Mouse (Mus musculus) R1 (cell line): Measurements from ENCODE around the gene Tbx3.

ENCODE experiments used
- DNase-seq: peaks from one replicate; pipeline ENCODE4 v3.0.0-alpha.2; 2018; ENCODE audit warnings: low read depth, low spot score

Gene Tbx3

DNA sequence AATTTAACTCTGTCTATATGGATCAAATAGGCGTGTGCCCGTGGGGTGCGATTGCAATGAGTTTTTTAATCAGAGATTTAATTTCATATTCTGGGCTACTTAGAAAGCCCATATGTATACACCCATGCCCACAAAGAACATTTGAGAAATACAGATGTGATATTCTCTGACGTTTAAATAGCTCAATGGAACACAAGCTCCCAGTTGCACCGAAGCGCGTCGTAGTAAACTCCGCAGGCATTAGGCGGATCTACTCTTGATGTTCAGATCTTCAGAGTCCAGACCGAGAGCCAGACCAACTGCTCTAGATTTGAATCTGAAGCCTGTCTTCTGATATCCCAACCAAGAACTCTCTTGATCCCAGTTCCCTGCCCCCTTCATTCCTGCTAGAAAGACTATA is 9.0 kb upstream of the Tbx3 start:
- DNase-seq, result no peak

DNA sequence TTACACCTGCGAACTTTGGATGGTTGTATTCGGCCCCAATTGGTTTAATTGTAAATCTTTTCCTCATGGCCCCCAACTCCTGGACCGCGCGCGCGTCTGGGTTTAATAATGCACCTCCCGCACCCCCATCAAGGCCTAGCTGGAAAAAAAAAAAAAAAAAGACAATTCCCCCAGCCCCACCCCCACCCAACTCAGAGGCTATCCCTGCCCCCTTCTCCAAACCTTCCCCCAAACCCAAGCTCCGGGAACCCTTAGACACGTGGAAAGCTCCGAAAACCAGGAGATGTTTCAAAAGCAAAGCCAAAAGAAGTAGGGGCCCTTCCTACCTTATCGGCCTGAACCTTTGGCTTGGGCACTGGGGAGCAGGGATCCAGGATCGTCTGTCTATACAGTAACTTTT is 8.1 kb upstream of the Tbx3 start:
- no peak for DNase-seq

DNA sequence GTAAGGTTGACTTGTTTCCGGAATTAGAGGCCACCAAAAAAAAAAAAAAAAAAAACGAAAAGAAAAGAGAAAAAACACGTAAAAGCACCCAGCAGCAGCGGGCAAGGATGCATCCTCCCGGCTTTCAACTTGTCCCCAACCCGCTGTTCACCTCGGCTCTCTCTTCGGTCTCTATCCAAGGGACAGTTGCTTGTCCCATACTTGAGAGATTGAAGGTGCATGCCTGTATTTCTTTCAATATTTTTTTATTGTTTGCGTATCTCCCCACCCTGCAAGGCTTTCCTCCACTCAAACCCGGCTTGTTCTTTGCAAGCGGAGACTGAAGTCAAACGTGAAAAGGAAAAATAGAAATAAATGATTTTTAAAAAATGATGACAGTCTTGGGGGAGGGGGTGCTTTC is 7.7 kb upstream of the Tbx3 start:
- DNase-seq, result no peak

DNA sequence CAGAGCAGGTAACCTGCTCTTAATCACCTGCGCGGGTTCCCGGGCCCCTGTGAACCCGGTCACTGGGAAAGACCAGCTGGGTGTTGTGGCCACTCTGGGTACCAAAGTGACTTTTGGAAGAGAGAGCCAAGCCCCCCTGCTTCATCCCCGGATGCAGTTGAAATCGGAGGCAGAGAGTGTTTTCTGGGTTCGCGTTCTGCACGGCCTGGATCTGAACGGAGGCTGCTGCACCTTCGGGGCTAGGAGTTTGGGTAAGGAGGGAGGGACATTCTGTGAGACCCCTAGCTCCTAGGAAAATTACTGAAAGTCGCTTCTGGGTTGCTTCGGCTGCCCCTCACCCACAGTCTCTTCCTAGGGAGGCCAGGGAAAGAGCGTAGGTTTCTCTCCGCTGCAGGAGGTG is 7.2 kb upstream of the Tbx3 start:
- no peak for DNase-seq

DNA sequence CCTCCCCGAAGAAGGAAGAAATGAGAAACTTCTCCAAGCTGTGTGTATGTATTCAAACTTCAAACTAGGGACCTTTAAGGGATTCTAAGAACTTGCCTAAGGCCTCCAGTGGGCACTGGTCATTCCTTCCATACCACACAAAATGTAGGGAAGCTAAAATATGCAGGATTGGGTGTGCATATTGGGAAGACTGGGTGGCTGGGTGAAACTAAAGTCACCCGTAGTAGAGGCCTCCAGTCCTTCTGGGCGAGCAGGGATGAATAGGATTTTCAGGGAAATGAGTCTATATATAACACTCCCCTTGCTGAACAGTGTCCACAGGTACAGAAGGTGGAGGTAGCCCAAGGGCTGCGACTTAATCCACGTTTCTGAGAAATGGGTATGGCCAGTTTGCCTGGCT is 6.7 kb upstream of the Tbx3 start:
- no peak for DNase-seq

DNA sequence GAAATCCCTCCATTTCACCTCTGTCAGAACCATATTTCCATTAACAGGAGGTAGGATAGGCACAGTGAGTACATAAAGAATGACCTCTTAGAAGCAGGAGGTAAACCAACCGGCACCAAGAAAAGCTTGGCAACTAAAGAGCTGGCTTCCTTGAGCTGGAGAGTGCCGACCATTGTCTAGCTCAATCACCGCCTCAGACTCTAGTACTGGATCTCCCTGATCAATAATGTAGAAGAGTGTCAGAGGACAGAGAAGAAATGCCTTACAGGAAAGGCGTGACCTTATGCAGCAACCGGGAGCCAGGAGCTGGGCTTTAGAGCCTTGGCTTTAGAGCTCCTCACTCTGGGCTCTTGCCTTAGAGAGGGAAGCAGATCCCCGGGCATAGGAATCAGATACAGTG is 4.7 kb upstream of the Tbx3 start:
- DNase-seq, result no peak

DNA sequence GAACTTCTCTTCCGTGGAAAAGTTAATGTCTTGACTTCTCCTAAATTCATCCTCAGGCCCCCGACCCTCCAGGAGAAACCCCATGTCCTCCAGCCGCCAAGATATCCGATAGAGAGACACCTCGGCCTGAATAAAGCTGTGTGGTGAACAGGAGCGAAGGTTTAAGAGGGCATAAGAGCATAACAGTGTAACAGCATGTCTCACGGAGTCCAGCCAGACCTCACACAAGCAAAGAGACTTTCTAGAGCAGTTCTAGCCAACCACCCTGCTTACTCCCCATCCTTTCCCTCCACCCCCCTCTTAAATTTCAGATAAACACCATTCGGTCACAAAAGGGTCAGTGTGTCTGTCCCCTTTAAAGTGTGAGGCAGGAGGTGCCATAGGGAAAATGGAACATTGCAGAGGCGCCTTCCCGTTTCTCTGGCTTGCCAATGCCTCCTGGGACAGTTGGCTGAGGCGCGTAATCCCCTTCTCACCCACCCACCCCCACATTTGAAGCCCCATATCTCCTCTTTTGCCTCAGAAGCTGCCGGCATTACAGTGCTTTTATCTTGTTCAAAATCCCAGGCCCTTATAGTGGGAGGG is 3.0 kb upstream of the Tbx3 start:
- DNase-seq, result no peak

DNA sequence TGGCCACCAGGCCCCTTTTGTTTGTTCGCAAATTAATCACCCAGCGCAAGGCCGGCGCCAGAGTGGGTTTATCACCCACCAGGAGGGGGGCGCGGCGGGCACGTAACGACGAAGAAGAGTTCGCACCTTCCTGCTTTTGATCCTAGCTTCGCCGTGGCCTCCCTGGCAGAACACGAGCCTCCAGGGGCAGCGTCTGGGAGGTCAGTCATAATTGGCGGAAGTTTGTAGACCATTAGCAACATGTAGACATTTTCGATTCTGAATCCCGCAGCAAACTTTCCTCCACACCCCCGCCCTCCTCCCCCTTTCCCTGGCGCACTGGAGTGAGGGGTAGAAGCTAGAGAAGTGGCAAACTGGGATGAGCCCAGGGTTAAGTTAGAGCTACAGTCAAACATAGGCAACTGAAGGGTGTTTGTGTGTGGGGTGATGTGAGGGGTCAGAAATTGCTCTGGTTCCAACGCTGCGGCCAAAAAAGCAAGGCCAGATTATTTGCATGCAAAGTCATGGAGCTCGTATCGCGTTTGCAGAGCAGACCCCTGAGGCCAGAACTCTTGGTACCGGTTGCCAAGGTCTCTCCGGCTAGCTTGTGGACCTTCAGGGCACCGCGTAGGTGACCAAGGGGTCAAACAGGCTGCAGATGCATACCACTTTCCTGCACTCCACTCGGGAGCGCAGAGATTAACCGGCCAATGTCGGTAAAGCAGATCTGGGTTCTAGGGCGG is 2.1 kb upstream of the Tbx3 start:
- DNase-seq, result peak; percentile 40

DNA sequence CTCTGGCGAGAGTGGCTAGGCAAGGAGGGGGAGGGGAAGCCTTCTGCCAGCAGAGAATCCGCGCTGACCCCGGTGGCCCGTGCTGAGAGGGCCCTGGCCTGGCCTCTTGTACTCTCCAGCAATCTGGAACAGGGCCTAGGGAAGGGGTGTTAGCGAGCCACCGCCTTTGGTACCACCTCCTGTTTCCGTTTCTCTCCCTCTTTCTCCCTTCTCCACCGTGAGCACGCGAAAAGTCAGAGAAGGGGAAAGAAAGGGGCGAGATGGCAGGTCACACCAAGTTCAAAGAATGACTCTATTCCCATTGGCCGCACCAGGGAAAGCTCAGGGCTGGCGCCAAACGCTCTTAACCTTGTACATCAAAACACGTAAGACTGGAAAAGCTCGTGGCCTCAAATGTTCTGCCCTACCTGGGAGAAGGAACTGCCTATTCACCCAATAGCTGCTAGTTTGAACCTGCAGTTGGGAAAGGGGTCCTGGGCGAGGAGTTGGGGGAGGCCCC is 1.5 kb upstream of the Tbx3 start:
- peak; percentile 64 for DNase-seq

DNA sequence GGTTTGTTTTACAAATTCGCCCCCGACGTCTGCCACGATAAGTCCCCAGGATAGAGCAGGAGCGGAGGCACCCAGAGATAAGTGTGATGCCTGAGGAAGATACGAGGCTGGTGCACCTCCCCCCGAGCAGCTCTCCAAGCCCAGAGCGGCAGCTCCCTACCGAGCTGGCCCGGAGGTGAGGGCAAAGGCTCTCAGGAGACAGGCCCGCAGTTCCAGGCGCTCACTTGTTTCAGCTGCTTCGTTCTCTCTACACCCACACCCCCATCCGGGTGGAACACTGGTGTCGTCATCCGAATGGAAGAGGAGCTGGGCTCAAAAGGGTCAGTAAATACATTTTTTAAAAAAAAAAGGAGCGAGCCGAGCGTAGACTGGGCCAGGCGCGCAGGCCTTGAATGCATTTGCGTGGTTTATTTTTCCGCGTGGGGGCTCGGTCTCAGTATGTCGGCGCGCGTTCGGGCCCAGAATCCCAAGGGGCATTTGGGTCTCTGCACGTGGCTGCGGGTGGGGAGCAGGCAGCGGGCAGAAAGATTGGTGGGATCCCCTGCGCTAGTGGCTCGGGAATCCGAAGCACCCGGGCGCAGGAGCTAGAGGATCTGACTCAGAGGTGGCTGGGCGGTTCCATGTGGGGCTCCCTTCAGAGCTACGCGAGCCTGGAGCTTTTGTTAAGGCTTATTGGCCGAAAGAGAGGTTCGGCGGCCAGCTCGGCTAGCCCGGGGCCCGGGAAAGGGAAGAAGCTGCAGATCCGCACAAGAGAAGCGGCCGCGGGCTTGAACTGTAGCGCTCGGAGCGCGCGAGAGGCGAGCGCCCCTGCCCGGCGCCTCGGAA is 516 bp upstream of the Tbx3 start:
- peak; percentile 74 for DNase-seq

DNA sequence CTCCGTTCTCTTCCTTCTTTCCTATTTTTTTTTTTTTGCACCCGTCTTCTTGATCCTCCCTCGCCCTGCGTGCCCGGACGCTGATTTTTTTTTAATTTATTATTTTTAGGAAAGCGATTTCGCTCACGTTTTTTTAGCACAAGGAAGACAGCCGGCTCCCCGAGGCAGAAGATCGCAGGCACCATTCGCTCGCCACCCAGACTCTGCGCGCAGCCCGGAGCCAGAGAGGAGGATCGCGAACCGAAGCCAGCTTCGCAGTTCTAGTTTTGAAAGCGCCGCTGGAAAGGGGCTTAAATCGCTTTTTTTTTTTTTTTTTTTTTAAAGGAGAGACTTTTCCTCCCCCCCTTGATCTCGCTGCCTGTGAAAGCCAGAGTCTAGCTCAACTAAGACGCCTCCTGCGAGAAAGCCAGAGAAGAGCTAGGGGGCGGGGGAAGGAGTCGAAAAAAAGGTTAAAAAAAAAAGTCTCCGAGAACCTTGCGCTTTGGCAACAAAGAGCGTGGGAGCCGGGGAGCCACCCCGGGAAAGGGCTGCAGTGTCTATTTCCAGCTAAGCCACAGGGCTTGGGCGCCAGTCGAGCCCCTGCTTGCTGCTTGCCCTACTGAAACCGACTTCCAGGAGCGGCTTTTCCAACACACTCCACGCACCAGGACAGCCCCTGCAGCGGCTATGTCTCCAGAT is 794 bp downstream of the Tbx3 start:
- DNase-seq, result peak; percentile 83

DNA sequence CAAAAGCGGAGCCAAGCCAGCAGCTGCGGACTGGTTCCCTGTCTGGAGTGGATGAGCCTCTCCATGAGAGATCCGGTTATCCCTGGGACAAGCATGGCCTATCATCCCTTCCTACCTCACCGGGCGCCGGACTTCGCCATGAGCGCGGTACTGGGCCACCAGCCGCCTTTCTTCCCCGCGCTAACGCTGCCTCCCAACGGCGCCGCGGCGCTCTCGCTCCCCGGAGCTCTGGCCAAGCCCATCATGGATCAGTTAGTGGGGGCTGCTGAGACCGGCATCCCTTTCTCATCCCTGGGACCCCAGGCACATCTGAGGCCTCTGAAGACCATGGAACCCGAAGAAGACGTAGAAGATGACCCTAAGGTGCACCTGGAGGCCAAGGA is 1.5 kb downstream of the Tbx3 start:
- DNase-seq, result no peak

DNA sequence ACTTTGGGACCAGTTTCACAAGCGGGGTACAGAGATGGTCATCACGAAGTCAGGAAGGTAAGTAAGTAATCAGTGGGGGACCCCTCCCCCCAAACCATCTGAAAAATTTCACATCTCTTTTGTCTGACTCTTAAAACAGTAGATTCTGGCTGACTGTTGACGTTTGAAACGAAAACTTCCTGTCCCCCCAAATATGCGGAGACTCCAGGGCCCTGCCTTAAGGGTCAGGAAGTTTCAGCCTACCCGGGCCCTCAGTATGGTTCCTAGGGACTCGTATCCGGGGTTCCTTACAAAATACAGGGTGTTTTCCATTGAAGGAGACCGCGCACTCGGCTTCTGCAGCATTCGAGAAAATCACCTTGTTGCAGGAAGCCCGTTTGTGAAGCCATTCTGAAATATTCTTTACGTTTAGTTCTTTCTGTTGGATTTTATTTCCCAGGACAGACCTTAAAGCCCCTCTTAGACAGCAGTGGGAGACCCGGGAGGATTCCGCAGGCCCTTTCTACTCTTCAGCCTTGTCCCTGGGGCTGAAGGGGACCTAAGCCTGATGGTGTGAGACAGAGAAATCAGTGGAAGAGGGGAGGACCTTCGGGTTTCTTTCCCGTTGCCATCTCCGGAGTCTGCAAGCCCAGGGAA is 2.0 kb downstream of the Tbx3 start:
- no peak for DNase-seq

DNA sequence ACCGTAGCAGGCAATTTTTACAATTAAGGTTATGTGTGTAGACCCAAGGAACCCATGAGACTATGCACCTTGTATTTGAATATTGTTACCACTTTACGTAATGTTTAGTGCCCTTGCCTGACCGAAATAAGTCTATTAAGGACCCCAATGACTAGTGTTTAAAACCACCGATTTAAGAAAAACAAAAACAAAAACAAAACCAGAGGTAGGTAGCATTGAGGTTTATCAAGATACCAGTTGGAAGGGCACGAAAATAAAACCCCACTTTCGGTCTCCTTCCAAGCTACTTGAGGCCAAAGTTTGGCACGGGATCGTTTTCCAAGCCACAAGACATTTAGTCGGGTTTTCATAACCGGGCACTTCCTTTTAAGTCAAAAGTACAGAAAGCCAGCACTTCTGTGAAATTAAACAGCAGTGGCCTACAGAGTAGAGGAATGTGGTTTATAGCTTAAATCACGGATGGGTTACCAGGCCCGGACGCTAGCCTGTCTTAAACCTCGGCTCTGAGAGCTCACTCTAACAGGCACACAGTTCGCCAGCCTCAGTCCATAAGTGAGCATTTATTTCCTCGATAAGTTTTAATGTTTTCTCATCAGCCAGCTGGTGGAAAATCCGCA is 2.6 kb downstream of the Tbx3 start:
- DNase-seq, result no peak

DNA sequence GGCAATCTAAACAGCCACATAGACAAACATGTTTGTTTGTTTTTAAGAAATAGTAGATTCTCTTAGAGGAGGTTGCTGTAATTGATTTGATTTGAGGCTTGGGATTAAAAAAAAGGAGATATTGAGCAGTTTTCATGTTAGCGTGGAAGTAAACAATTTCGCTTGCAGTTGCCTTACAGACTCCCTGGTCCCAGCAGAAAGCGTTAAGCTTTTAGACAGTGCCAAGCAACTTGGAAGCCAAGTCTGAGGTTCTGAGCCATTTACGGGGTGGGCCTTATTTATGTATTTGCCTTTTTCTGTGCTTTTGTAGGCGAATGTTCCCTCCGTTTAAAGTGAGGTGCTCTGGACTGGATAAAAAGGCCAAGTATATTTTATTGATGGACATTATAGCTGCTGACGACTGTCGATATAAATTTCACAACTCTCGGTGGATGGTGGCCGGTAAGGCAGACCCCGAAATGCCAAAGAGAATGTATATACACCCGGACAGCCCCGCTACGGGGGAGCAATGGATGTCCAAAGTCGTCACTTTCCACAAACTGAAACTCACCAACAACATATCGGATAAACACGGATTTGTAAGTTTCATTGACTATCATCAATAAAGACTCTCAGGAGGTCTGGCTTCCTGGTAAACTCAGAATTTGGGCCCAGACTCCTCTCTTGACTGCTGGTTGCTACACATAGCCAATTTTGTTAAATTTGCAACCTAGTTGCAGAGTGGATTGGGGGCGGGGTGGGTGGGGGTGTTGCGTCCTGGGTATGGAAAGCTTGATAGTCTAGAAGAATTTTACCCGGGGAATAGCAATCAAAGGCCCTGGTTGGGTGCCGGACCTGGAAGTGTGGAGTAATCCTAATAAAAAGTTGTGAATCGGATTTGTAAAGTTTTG is 3.5 kb downstream of the Tbx3 start:
- no peak for DNase-seq

DNA sequence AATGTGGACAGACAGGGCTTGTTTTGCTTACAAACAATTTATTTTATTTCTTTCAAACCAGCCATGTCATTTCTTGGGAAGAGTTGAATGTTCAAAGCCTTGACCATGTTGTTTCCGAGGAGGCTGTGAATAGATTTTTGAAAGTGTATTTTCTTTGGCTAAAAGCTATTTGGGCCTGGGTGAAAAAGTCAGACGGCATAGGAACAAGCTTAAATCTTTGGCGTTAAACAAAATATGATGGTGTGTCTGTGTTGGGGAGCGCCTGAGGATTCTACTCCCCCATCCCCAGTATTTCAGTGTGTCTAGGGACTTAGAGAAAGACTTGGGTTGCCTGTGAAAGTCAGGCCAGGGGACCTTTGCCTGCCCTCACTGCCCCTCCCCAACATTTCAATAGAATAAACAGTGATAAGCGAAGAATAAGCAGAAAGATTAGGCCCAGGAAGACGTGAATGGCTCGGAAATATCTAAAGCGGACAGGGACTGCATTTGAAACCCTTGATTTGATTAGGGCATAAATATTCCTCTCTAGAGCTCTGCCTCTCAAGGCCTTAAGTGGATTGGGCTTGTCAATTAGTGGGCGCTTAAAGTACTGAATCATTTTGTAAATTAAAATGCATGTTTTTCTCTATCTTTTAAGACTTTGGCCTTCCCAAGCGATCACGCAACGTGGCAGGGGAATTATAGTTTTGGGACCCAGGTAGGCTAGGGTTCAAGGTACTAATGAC is 4.3 kb downstream of the Tbx3 start:
- DNase-seq, result no peak

DNA sequence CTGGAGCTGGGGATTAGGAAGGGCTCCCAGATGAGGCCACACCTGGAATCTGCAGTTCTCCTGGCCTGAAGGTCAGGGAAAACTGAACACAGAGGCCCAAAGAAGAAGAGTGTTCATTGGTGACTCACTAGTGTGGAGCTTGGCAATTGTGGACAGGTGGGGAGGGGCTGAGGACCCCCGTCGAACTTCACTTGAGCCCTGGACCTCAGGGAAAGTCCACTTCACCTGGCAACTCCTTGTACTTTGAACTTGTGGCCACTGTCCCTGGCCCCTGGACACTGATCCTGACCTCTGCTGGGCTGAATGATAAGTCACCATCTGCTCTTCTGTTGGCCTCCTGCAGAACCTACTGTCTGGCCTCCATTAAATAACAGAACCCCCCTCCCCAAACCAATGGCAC is 5.8 kb downstream of the Tbx3 start:
- no peak for DNase-seq

DNA sequence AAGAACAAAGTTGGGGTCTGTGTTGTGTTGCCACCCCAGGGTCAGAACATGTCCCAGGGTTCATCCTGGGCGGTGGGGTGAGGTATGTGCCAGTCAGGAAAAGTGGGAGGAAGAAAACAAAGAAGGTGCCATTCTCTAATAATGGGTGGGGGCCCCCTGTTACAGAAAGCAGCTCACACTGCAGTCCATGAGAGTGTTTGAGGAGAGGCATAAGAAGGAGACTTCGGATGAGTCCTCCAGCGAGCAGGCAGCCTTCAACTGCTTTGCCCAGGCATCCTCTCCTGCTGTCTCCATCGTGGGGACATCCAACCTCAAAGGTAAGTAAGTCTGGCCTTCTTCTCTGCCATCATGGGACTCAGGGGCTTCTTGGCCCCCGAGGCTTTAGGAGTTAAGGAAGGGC is 8.0 kb downstream of the Tbx3 start:
- no peak for DNase-seq

DNA sequence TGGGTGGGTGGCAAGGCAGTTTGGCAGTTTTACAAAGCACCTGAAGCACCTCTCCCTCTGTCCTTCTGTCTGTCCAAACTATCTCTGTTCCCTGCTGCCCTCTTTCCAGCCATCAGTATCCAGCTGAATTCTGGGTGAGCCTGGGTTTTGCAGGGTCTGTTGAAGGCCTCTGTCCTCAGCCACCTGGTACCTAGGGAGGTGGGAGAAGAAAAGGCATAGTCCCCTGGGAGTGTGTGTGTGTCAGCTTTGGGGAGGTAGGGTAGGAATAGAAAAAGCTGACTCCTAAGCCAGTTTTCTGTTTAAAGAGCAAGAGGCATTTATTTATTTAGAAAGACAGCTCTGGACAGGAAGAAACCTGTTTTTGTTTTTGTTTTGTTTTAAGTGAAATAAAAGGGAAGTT is 8.6 kb downstream of the Tbx3 start:
- peak; percentile 26 for DNase-seq
